Mouse (Mus musculus) bone marrow macrophage, adult 2 months (primary cell): ENCODE measurements at regions not wholly inside any gene's neighbourhood (a gene's known extent, or its start where the extent isn't known, plus 50 kb on each side); places are given as distances from the start of the nearest gene placed in this dataset.

Source experiments
- CTCF ChIP-seq: IDR thresholded peaks from 2 replicates; pipeline ENCODE4 v1.5.1; 2012; ENCODE audit warnings: low read depth, mild to moderate bottlenecking, low read length, moderate library complexity
- POLR2A ChIP-seq: IDR thresholded peaks from 2 replicates; pipeline ENCODE4 v1.6.1; 2012; ENCODE audit warnings: mild to moderate bottlenecking, low read depth, low read length, borderline replicate concordance

DNA sequence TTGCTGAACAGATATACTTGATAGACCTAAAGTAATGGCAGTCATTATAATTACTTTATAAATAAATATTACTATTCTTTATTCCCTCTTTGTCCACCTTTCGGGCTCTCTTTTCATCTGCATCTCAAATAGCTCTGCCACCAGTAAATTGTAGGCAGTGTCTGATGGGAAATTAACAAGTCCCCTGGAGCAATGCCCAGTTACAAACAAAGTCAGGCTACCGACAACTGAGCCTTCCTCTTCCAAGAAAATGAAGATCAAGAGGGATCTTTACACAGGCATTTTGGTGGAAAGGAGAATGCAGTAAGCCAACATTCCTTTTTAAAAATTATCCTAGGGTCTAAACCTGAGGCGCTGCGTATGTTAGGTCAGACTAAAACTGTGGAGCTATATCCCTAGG lies 181.3 kb upstream of the Ttc29 start:
- no peak for TF ChIP-seq POLR2A
- TF ChIP-seq CTCF: no peak
